Mouse (Mus musculus) testis, adult 2 months (tissue): ENCODE data around the gene Raver1. TPM values are rescaled to one million over a fixed set of nuclear protein-coding genes. Genes with fewer than 3 reads are reported as not detected.

Experiments
- H3K27ac ChIP-seq: fragments of 200-500 bp; 2 replicates; pipeline ENCODE4 v1.5.1; 2012; ENCODE audit warnings: low read depth, low read length; ENCODE audit not compliant: control insufficient read depth, insufficient read depth
- H3K27me3 ChIP-seq: fragments of 200-500 bp; 2 replicates; pipeline ENCODE4 v1.6.1; 2012; ENCODE audit warnings: mild to moderate bottlenecking, low read length, moderate library complexity; ENCODE audit not compliant: control insufficient read depth, insufficient read depth
- H3K36me3 ChIP-seq: fragments of 200-500 bp; 2 replicates; pipeline ENCODE4 v1.6.1; 2012; ENCODE audit warnings: mild to moderate bottlenecking, low read length; ENCODE audit not compliant: control insufficient read depth, insufficient read depth
- H3K4me1 ChIP-seq: fragments of 200-500 bp; 2 replicates; pipeline ENCODE4 v1.6.1; 2012; ENCODE audit warnings: low read length; ENCODE audit not compliant: control insufficient read depth, insufficient read depth
- H3K4me3 ChIP-seq: fragments of 200-500 bp; 2 replicates; pipeline ENCODE4 v1.5.1; 2012; ENCODE audit warnings: low read depth, mild to moderate bottlenecking, low read length, moderate library complexity, mixed read lengths; ENCODE audit not compliant: control insufficient read depth
- CTCF ChIP-seq: fragments of 200-500 bp; IDR thresholded peaks from 2 replicates; pipeline ENCODE4 v1.5.1; 2012; ENCODE audit warnings: low read depth, mild to moderate bottlenecking, inconsistent platforms, low read length, moderate library complexity; ENCODE audit not compliant: control insufficient read depth, insufficient read depth, insufficient replicate concordance
- POLR2A ChIP-seq: fragments of 200-500 bp; IDR thresholded peaks from 2 replicates; pipeline ENCODE4 v1.6.1; 2012; ENCODE audit warnings: low read depth, mild to moderate bottlenecking, inconsistent platforms, low read length, moderate library complexity; ENCODE audit not compliant: control insufficient read depth
- polyA plus RNA-seq: library from polyadenylated mRNA; depleted of rRNA; stranded (reverse); fragments of >200 nt; gene quantifications from 2 replicates; pipeline ENCODE4 v1.2.3, GENCODE M21; 2012

Raver1 gene
- polyA plus RNA-seq, 1 experiment = 71.1 TPM

DNA sequence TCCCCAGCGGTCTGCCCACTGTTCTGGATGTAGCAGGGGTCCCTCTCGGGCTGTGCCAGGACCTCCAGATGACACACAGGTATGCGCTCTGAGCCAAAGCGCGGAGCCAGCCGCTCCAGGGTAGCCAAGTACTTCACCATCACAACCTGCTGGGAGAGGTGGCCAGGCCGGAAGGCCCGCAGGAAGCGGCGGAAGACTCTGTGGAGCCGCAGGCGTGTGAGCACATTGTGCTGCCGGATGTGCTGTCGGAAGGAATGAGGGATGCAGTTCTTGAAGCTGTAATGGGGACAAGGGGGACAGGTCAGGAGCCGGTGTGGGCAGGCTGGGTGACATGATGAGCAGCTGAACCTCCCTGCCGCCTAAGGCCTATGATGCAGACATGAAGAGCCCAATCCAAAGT lies 29.7 kb upstream of the Raver1 start:
- TF ChIP-seq POLR2A (no peak), CTCF (no peak)
- Histone ChIP-seq H3K27ac (no peak overlapping the region), H3K36me3 (no peaks in the 10 kb centered on the region; the same call in 1 of the 2 replicates), H3K4me1 (no peaks in the 10 kb centered on the region), H3K4me3 (no peak overlapping the region), H3K27me3 (no peaks in the 10 kb centered on the region)

DNA sequence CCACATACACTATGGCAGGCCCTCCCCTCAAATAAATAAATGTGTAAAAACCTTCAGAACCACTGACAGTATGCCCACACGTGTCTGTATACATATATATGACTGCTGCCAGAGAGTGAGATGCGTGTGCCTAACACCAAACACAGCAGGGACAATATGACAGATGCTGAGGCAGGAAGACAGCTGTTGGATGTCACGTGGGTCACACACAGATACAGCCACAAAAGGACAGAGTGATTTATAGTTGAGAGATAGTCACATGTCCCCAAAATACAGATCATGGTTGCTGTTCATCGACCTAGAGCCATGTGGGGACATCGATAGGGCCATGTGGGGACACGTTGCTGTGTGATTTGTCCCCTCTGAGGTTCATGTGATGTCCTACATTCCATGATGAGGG lies 25.3 kb upstream of the Raver1 start:
- H3K27me3 ChIP-seq = no peaks in the 10 kb centered on the region
- H3K4me3 ChIP-seq = no peak overlapping the region
- H3K36me3 ChIP-seq = no peaks in the 10 kb centered on the region; the same call in 1 of the 2 replicates
- H3K27ac ChIP-seq = no peak overlapping the region
- H3K4me1 ChIP-seq = no peaks in the 10 kb centered on the region
- TF ChIP-seq POLR2A (no peak), CTCF (no peak)

DNA sequence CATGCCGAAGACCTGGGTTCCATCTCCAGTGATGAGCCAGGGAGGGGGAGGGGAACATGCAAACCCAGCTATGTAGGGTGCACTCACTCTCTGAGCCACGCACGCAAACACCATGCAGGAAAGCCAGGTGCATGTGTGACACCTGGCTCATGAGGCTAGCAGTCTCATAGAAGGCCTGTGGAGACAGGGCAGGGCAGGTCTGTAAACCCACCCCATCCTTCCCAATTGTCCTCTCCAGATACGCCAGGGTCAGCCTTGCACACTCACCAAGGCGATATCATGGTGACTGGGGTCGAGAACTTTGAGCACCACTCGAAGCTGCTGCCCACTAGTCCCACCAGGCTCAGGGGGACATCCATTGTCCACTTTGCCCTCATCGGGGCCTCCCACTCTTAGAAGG lies 23.3 kb upstream of the Raver1 start:
- H3K27me3 ChIP-seq = no peaks in the 10 kb centered on the region
- no peak overlapping the region for H3K4me3 ChIP-seq
- no peak overlapping the region for H3K27ac ChIP-seq
- no peaks in the 10 kb centered on the region; the same call in 1 of the 2 replicates for H3K36me3 ChIP-seq
- TF ChIP-seq POLR2A (no peak), CTCF (no peak)
- no peaks in the 10 kb centered on the region for H3K4me1 ChIP-seq

GRCm38 (mm10) chr9:21114190-21114589 lies 22.4 kb upstream of the Raver1 start:
- H3K36me3 ChIP-seq = no peaks in the 10 kb centered on the region
- H3K4me3 ChIP-seq = no peak overlapping the region
- H3K27ac ChIP-seq = no peak overlapping the region
- H3K27me3 ChIP-seq = no peaks in the 10 kb centered on the region
- TF ChIP-seq POLR2A (no peak), CTCF (no peak)
- H3K4me1 ChIP-seq = no peaks in the 10 kb centered on the region

GRCm38 (mm10) chr9:21113751-21114150 lies 21.9 kb upstream of the Raver1 start:
- H3K27ac ChIP-seq = no peak overlapping the region
- TF ChIP-seq CTCF (no peak), POLR2A (no peak)
- no peaks in the 10 kb centered on the region for H3K4me1 ChIP-seq
- H3K36me3 ChIP-seq = no peaks in the 10 kb centered on the region
- H3K27me3 ChIP-seq = no peaks in the 10 kb centered on the region
- no peak overlapping the region for H3K4me3 ChIP-seq

GRCm38 (mm10) chr9:21107607-21108237 lies 15.9 kb upstream of the Raver1 start:
- TF ChIP-seq POLR2A (peak; percentile 12; the same call in 1 of the 2 replicates), CTCF (0 out of 2 replicates have a peak, but pooled peaks have one; percentile 3)
- H3K27ac ChIP-seq = no peak overlapping the region
- no peaks in the 10 kb centered on the region for H3K27me3 ChIP-seq
- no peaks in the 10 kb centered on the region for H3K36me3 ChIP-seq
- H3K4me3 ChIP-seq = no peak overlapping the region
- peaks cover 3% of the 10 kb centered on the region for H3K4me1 ChIP-seq

- TF ChIP-seq POLR2A = no peak
- TF ChIP-seq CTCF = no peak
- no peaks in the 10 kb centered on the region; the same call in 1 of the 2 replicates for H3K36me3 ChIP-seq
- H3K27ac ChIP-seq = no peak overlapping the region
- no peak overlapping the region for H3K4me3 ChIP-seq
- H3K27me3 ChIP-seq = no peaks in the 10 kb centered on the region
- H3K4me1 ChIP-seq = peaks cover 3% of the 10 kb centered on the region
These were observed 14.2 kb upstream of the Raver1 start for GRCm38 (mm10) chr9:21105760-21106564.

GRCm38 (mm10) chr9:21104814-21105213 lies 13.0 kb upstream of the Raver1 start:
- Histone ChIP-seq H3K27ac (no peak overlapping the region), H3K4me1 (peaks cover 3% of the 10 kb centered on the region), H3K36me3 (no peaks in the 10 kb centered on the region; the same call in 1 of the 2 replicates), H3K4me3 (no peak overlapping the region), H3K27me3 (no peaks in the 10 kb centered on the region)
- TF ChIP-seq CTCF (no peak), POLR2A (no peak)
